Mouse (Mus musculus): ENCODE measurements around the gene Sccpdh.

DNA sequence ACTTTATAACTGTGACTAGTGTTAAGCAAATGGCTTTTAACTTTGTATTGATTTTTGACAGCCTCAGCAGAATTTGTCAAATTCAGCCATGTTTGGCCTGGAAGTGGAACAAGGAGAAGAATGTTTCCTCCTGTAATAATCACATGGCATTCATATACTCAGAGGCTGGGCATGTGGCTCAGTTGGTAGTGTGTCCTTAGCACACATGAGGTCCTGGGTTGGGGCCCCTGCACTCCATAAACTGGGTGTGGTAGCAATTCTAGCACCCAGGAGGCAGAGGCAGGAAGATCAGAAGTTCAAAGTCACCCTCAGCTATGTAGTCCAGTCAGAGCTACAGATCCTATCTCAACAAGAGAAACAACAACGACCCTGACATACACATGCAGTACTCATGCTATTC lies 19.3 kb downstream of the Sccpdh start:
- TF ChIP-seq POLR2AphosphoS2 (IDR thresholded peaks at IDR 0.05; ENCODE audit: low read depth, low read length) (no peak), BHLHE40 (IDR thresholded peaks at IDR 0.05; ENCODE audit: low read depth, low read length) (no peak), CTCF (conservative IDR thresholded peaks at IDR 0.05 in 1 of 2, IDR thresholded peaks at IDR 0.05 in 1 of 2; ENCODE audit: low read depth in 2 of 2, low read length in 2 of 2) (no peak), NRF1 (IDR thresholded peaks at IDR 0.05; ENCODE audit: low read depth, low read length) (no peak), KAT2A (IDR thresholded peaks at IDR 0.05; ENCODE audit: insufficient replicate concordance, low read length) (no peak), RAD21 (IDR thresholded peaks at IDR 0.05; ENCODE audit: low read depth, low read length) (no peak), HCFC1 (IDR thresholded peaks at IDR 0.05; ENCODE audit: low read depth, low read length) (no peak), ZKSCAN1 (IDR thresholded peaks at IDR 0.05; ENCODE audit: borderline replicate concordance, low read depth, low read length) (no peak), POLR2A (IDR thresholded peaks at IDR 0.05; ENCODE audit: low read depth, low read length) (no peak), E2F4 (IDR thresholded peaks at IDR 0.05; ENCODE audit: insufficient replicate concordance, low read depth, low read length) (no peak), EP300 (IDR thresholded peaks at IDR 0.05; ENCODE audit: low read length) (no peak), MAFK (IDR thresholded peaks at IDR 0.05; ENCODE audit: insufficient replicate concordance, low read length) (no peak), CHD1 (IDR thresholded peaks at IDR 0.05; ENCODE audit: low read depth, low read length) (no peak), ELF1 (IDR thresholded peaks at IDR 0.05; ENCODE audit: low read depth, low read length) (no peak)

Measured in CH12.LX (cell line).